Mouse (Mus musculus) heart, embryonic 11.5 days (tissue): ENCODE measurements around the gene Cog5. TPM values are rescaled to one million over a fixed set of nuclear protein-coding genes. Genes with fewer than 3 reads are reported as not detected.
A peak's percentile ranks its signal among the peaks of the same experiment; 100 is the strongest.

ENCODE experiments used
- ATAC-seq: fragments of 200-750 bp; cut with Nextera tagmentation; replicated peaks from 2 replicates; pipeline ENCODE4 v1.8.0; 2017; ENCODE audit warnings: moderate library complexity; ENCODE audit not compliant: insufficient number of reproducible peaks, low FRiP score, low TSS enrichment
- H3K27ac ChIP-seq: fragments of 300-500 bp; sonication (generic); 2 replicates; pipeline ENCODE4 v1.5.1; 2014; ENCODE audit warnings: mild to moderate bottlenecking, low read depth, low read length
- H3K27me3 ChIP-seq: fragments of 300-500 bp; sonication (generic); 2 replicates; pipeline ENCODE4 v1.6.1; 2014; ENCODE audit warnings: mild to moderate bottlenecking, low read length, mixed read lengths; ENCODE audit not compliant: control insufficient read depth, insufficient read depth
- H3K36me3 ChIP-seq: fragments of 300-500 bp; sonication (generic); 2 replicates; pipeline ENCODE4 v1.6.1; 2014; ENCODE audit warnings: mild to moderate bottlenecking, low read length, moderate library complexity, mixed read lengths; ENCODE audit not compliant: control insufficient read depth, insufficient read depth
- H3K4me1 ChIP-seq: fragments of 300-500 bp; sonication (generic); 2 replicates; pipeline ENCODE4 v1.6.1; 2014; ENCODE audit warnings: low read length; ENCODE audit not compliant: control insufficient read depth, insufficient read depth
- H3K4me2 ChIP-seq: fragments of 300-500 bp; sonication (generic); 2 replicates; pipeline ENCODE4 v1.6.1; 2014; ENCODE audit warnings: mild to moderate bottlenecking, moderate library complexity
- H3K4me3 ChIP-seq: fragments of 300-500 bp; sonication (generic); 2 replicates; pipeline ENCODE4 v1.5.1; 2014; ENCODE audit warnings: low read depth, low read length
- H3K9ac ChIP-seq: fragments of 300-500 bp; sonication (generic); 2 replicates; pipeline ENCODE4 v1.6.1; 2014; ENCODE audit warnings: mild to moderate bottlenecking, low read depth, low read length, moderate library complexity
- H3K9me3 ChIP-seq: fragments of 300-500 bp; sonication (generic); replicated peaks from 2 replicates; pipeline ENCODE4 v1.6.1; 2016; ENCODE audit warnings: low read length; ENCODE audit not compliant: control insufficient read depth
- WGBS: fragments of 180-500 bp; shearing (Covaris S2); extraction: QIAGEN DNeasy Blood & Tissue Kit; methylation state at CpG from one replicate; pipeline ENCODE4 v1.1.7; 2014; ENCODE audit not compliant: insufficient replicate concordance; 5-methylcytosine and 5-hydroxymethylcytosine counted together
- polyA plus RNA-seq: library from polyadenylated mRNA; unstranded; fragments of >200 nt; fragmentation: Nextera tagmentation; extraction: Ambion mirVana; gene quantifications from 2 replicates; pipeline ENCODE4 v1.2.1, GENCODE M21; 2014

The Cog5 gene
- polyA plus RNA-seq, 1 experiment from 2014 or later = 32.3 TPM

DNA sequence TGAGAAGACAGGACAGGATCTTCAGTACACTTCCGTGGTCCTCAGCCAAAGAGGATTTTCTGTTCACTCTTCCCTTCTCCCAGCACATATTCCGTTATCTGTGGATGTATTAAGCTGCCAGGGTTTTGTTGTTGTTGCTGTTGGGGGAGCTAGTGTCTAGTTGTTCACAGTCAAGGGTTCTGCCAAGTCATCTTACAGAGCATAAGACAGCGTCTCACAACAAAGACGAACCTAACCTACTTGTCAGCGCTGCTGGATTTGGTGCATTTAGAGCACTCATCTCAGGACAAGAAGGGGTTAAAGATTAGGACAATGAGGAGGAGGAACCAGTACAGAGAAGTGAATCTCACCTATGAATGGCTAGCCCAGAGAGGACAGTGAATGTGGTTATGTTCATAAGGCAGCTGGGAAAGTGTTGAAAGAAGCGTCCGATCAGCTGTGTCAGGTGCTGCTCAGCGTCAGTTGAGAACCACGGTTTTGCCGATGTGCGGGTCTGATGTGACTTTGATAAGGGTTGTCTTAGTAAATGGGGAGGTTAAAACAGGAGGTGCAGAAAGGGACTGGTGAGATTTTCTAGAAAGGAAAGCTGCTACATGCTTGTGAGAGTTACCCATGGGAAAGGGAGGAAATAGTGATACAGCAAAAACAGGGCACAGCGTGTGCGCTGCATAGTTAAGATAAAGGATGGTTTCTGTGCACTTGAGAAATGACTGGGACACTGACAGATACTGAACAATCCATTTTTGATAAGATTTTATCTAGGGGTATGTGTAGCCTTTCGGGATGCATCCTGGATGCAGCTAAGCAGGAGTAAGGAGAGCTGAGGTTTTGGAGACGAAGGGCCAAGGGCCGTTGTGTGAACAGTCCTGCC, 208.2 kb downstream of the Cog5 start:
- Histone ChIP-seq H3K9ac (no peak overlapping the region), H3K4me3 (no peak overlapping the region), H3K36me3 (no peaks in the 10 kb centered on the region), H3K4me1 (peaks cover 4% of the 10 kb centered on the region; the same call in 1 of the 2 replicates), H3K9me3 (no peaks in the 10 kb centered on the region), H3K4me2 (peak overlapping the region; percentile 4; the same call in 1 of the 2 replicates), H3K27ac (no peak overlapping the region), H3K27me3 (no peaks in the 10 kb centered on the region)
- 49% methylated on average over 16 of the region's 16 CpGs for WGBS
- no peak for ATAC-seq

DNA sequence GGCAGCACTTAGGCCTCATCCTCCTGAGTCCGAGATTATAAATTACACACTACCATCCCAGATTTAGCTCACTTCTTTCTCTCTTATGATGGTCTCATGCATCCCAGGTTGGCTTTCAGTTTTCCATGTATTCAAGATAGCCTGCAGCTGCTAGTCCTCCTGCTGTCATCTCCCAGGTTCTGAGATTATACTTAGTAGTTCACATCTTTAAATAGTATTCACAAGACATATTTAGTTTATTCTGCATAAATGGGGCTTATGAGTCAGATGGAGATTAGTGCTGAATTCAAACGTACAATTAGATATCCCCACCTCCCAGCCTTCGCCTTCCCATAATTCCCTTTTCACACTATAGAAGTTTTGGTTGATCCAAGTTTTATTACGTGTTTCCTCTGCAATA, 222.1 kb downstream of the Cog5 start:
- Histone ChIP-seq H3K9ac (no peak overlapping the region), H3K4me1 (no peaks in the 10 kb centered on the region), H3K27me3 (no peaks in the 10 kb centered on the region), H3K9me3 (no peaks in the 10 kb centered on the region), H3K36me3 (no peaks in the 10 kb centered on the region), H3K4me3 (no peak overlapping the region), H3K4me2 (no peak overlapping the region), H3K27ac (no peak overlapping the region)
- 75% methylated on average over 4 of the region's 4 CpGs for WGBS
- no peak for ATAC-seq

DNA sequence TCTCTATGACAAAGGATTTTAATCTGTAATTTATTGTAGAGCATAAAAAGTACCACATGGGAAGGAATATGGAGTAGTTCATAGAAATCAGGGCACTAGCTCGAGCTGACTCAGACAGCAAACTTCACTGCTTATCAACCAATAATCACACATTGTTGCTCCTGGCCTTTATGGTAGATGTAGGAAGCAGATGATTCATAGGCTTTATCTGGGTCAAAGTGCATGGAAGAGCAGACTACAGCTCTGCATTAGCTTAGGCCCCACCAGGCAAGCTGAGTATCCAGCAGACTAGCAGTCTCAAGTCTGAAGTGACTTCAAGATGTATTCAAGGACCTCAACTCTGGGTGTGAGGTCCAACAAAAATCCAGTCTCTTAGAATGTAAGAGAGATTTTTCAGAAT, 228.1 kb downstream of the Cog5 start:
- Histone ChIP-seq H3K4me2 (no peak overlapping the region), H3K4me3 (no peak overlapping the region), H3K27me3 (no peaks in the 10 kb centered on the region), H3K27ac (no peak overlapping the region), H3K9ac (no peak overlapping the region), H3K4me1 (no peaks in the 10 kb centered on the region), H3K36me3 (no peaks in the 10 kb centered on the region), H3K9me3 (no peaks in the 10 kb centered on the region)
- ATAC-seq = no peak
- WGBS = 68% methylated on average over 1 of the region's 1 CpGs

DNA sequence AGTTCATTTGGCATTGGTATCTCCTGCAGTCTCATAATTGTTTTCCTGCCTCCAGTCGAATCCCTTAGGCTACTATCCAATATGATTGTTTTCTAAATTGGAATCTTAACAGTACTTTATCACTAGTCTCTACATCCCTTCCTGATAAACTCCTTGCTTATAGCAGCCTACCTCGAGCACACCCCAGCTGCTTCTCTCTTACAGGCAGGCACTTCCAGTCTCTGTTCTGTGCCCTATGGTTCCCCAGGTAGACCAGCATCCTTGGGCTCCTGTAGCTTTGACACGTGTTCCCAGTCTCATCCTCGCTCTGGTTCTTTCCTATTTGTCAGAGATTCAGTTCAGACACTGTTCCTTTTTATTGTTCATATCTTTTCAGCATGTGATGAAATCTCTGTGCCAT, 229.7 kb downstream of the Cog5 start:
- Histone ChIP-seq H3K9me3 (no peaks in the 10 kb centered on the region), H3K4me2 (no peak overlapping the region), H3K27ac (no peak overlapping the region), H3K36me3 (no peaks in the 10 kb centered on the region), H3K9ac (no peak overlapping the region), H3K27me3 (no peaks in the 10 kb centered on the region), H3K4me1 (no peaks in the 10 kb centered on the region), H3K4me3 (no peak overlapping the region)
- no peak for ATAC-seq
- WGBS = 77% methylated on average over 4 of the region's 4 CpGs

DNA sequence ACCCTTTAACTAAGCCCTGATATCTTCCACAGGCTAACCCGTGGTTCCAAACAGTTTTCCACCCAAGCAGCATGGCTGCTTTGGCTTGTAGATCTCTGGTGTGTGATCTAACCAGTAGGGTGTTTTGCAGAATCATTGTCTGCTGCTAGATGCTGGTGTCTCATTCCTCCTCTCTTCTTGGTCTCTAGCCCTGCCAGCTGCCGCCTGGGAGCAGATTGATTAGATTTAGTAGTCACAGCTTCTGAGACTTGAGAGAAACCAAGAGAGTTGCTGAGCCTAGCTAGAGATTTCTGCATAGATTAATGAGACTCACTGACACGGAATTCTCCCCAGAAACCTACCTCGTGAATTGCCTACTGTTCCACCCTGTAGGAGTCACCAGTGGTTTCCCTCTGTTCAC, 230.4 kb downstream of the Cog5 start:
- no peaks in the 10 kb centered on the region for H3K9me3 ChIP-seq

DNA sequence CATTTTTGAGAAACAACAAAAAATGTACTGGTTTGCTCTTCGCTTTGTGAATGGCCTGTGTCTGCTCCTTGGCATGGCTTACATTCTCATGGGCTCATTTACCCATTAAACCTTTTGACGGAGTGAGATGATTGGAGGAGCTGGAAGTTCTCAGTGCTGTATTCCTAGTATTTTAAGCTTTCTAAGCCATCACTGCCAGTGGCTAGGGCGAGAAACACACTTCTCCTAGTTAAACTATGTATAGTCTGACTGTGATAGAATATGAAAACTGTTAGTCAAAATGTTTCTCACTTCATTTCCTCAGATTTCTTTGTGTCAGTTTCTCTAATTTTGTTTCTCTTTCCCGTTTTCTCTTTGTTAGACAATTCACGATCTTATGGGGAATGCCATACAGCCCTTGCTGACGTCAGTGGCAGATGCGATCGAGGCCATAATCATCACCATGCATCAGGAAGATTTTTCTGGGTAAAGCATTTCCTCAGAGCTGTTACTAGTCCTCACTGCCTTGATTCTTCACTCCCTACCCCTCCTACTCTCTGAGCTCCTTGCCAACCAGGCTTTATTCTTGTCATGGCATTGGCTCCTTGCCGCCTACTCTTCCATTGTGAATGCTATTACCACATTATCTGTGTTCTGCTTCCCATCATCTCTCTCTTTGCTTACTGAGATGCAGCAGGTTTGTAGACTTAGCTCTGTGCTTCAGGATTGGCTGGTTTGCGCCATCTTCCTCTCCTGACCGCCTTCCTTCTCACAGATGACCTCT, 231.4 kb downstream of the Cog5 start:
- H3K4me3 ChIP-seq = no peak overlapping the region
- WGBS = 93% methylated on average over 11 of the region's 11 CpGs
- H3K27ac ChIP-seq = no peak overlapping the region
- H3K4me1 ChIP-seq = no peaks in the 10 kb centered on the region
- H3K36me3 ChIP-seq = no peaks in the 10 kb centered on the region
- no peak for ATAC-seq
- no peaks in the 10 kb centered on the region for H3K27me3 ChIP-seq
- H3K9me3 ChIP-seq = no peaks in the 10 kb centered on the region
- H3K4me2 ChIP-seq = no peak overlapping the region
- H3K9ac ChIP-seq = no peak overlapping the region

More for the DNA sequence above, 230.4 kb downstream of the Cog5 start:
- Histone ChIP-seq H3K27ac (no peak overlapping the region), H3K36me3 (no peaks in the 10 kb centered on the region), H3K4me3 (no peak overlapping the region), H3K4me1 (no peaks in the 10 kb centered on the region), H3K4me2 (no peak overlapping the region), H3K9ac (no peak overlapping the region), H3K27me3 (no peaks in the 10 kb centered on the region)
- no peak for ATAC-seq
- WGBS = 77% methylated on average over 4 of the region's 4 CpGs

DNA sequence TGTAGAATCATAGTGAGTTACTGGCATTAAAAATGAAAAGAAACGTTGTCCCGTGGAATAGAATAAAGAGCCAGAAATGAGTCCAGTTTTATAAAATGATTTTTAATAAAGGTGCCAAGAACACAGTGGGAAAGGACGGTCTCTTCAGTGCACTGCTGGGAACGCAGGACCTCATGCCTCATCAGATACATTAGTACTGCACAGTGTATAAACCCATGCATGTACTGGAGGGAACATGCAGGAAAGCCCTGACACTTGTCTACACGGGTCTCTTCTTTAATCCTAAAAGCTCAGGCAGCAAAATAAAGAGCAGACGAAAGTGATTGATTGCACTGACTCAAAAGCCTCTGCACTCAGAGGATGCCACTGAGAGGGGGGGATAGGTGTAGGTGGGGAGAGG, 236.0 kb downstream of the Cog5 start:
- Histone ChIP-seq H3K4me1 (peaks cover 7% of the 10 kb centered on the region), H3K9me3 (no peaks in the 10 kb centered on the region), H3K4me3 (no peak overlapping the region), H3K9ac (no peak overlapping the region), H3K36me3 (no peaks in the 10 kb centered on the region), H3K27me3 (no peaks in the 10 kb centered on the region), H3K4me2 (no peak overlapping the region), H3K27ac (no peak overlapping the region)
- WGBS = 74% methylated on average over 6 of the region's 6 CpGs
- ATAC-seq = no peak

DNA sequence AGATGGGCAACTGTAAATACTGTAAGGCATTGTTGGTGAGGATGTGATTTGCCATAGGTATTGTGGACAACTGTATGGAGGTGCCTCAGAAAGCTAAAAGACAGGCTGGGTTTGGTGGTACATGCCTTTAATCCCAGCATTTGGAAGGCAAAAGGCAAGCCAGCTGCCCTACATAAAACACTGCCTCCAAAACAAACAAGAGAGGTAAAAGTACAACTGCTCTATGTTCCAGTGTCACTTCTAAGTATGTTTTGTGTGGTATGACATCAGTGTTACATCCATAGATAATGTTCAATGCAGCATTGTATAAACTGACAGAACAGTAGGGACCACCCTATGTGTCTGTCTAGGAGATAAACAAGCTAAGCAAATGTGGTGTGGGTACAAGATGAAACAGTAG, 237.4 kb downstream of the Cog5 start:
- Histone ChIP-seq H3K9ac (no peak overlapping the region), H3K27me3 (no peaks in the 10 kb centered on the region), H3K9me3 (no peaks in the 10 kb centered on the region), H3K4me1 (peaks cover 16% of the 10 kb centered on the region), H3K36me3 (no peaks in the 10 kb centered on the region), H3K27ac (no peak overlapping the region), H3K4me3 (no peak overlapping the region), H3K4me2 (no peak overlapping the region)
- no peak for ATAC-seq
